Mouse (Mus musculus) kidney, adult 2 months (tissue): ENCODE results near the gene Nol3.

Experiments used
- CTCF ChIP-seq: fragments of 200-500 bp; conservative IDR thresholded peaks from 2 replicates; pipeline ENCODE4 v1.5.1; 2011; ENCODE audit warnings: low read depth, mild to moderate bottlenecking, control low read depth, low read length, moderate library complexity, mixed read lengths; ENCODE audit not compliant: insufficient read depth, insufficient read length
- POLR2A ChIP-seq: fragments of 200-500 bp; IDR thresholded peaks from one replicate; pipeline ENCODE4 v1.6.1; 2011; ENCODE audit warnings: low read depth, low read length, control low read depth

DNA sequence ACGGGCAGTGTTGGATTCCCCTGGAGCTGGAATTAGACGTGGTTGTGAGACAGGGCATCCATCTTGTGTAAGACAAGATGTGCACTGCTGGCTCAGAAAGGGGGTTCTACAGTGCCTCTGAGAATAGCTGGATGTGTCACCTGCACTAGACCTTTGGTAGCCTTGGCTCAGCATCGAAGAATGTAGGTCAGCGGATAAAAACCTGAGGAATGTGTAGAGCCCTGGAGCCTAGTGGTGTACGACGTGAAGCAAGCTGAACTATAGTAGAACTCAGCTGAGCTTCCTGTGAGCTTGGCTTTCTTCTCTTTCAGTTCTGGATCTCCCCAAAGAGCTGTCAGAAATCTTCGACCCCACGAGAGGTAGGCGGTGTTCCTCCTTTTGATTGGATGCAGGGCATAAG lies 27.9 kb downstream of the Nol3 start:
- TF ChIP-seq CTCF = no peak
- TF ChIP-seq POLR2A = no peak
